Mouse (Mus musculus) right cerebral cortex, postnatal 10 days (tissue): ENCODE data around the gene Emp2.
"Not testable (repeated sequence)": the region's sequence is repeated elsewhere in the genome, so short reads cannot be mapped to it uniquely, and the experiment has no call there.

Experiments used
- DNase-seq, 2 experiments: peaks; one replicate each; pipeline ENCODE4 v3.0.0; 2021; ENCODE audit warnings: low spot score in 2 of 2

Gene Emp2

GRCm38 (mm10) chr16:10317197-10317544 lies 3.4 kb upstream of the Emp2 start:
- no peak for DNase-seq

- DNase-seq: no peak
Measured at GRCm38 (mm10) chr16:10316493-10317196, 2.9 kb upstream of the Emp2 start.

GRCm38 (mm10) chr16:10313226-10313625 lies 542 bp downstream of the Emp2 start:
- DNase-seq: no peak

- no peak for DNase-seq
Measured at GRCm38 (mm10) chr16:10311989-10312388, 1.8 kb downstream of the Emp2 start.

GRCm38 (mm10) chr16:10311086-10311485 lies 2.7 kb downstream of the Emp2 start:
- no peak for DNase-seq

GRCm38 (mm10) chr16:10310507-10310906 lies 3.3 kb downstream of the Emp2 start:
- no peak for DNase-seq

GRCm38 (mm10) chr16:10307351-10307750 lies 6.4 kb downstream of the Emp2 start:
- no peak for DNase-seq

- no peak for DNase-seq
Measured at GRCm38 (mm10) chr16:10306101-10306500, 7.7 kb downstream of the Emp2 start.

GRCm38 (mm10) chr16:10301337-10301736 lies 12.4 kb downstream of the Emp2 start:
- no peak for DNase-seq

GRCm38 (mm10) chr16:10300231-10301186 lies 13.3 kb downstream of the Emp2 start:
- no peak for DNase-seq

- no peak for DNase-seq
Measured at GRCm38 (mm10) chr16:10299637-10300036, 14.1 kb downstream of the Emp2 start.

- no peak for DNase-seq
Measured at GRCm38 (mm10) chr16:10297696-10298644, 15.8 kb downstream of the Emp2 start.

GRCm38 (mm10) chr16:10288115-10288514 lies 25.7 kb downstream of the Emp2 start:
- no peak for DNase-seq

GRCm38 (mm10) chr16:10286513-10287268 lies 27.1 kb downstream of the Emp2 start:
- no peak for DNase-seq

GRCm38 (mm10) chr16:10281890-10282289 lies 31.9 kb downstream of the Emp2 start:
- no peak for DNase-seq

- DNase-seq: peak; percentile 75 to 88
Measured at GRCm38 (mm10) chr16:10280286-10280951, 33.3 kb downstream of the Emp2 start.

- not testable (repeated sequence) for DNase-seq
Measured at GRCm38 (mm10) chr16:10276778-10277177, 37.0 kb downstream of the Emp2 start.

GRCm38 (mm10) chr16:10274465-10274864 lies 39.3 kb downstream of the Emp2 start:
- DNase-seq: no peak

- peak; percentile 52 to 80 for DNase-seq
Measured at GRCm38 (mm10) chr16:10272256-10272655, 41.5 kb downstream of the Emp2 start.

GRCm38 (mm10) chr16:10253993-10254392 lies 59.8 kb downstream of the Emp2 start:
- DNase-seq: peak; percentile 25 to 28
